Mouse (Mus musculus) c-Kit-negative CD71-positive TER-119-positive erythroid progenitor cells, embryonic 14.5 days (primary cell): ENCODE measurements around the gene Carm1.
"Not testable (repeated sequence)": the region's sequence is repeated elsewhere in the genome, so short reads cannot be mapped to it uniquely, and the experiment has no call there.

ENCODE experiments used
- DNase-seq: peaks from one replicate; pipeline ENCODE4 v3.0.0-alpha.2; 2013; ENCODE audit warnings: low read depth, low spot score

The Carm1 gene

GRCm38 (mm10) chr9:21575253-21575652, 28.6 kb downstream of the Carm1 start:
- no peak for DNase-seq

GRCm38 (mm10) chr9:21576286-21576685, 29.6 kb downstream of the Carm1 start:
- no peak for DNase-seq

GRCm38 (mm10) chr9:21578226-21578625, 31.5 kb downstream of the Carm1 start:
- DNase-seq: no peak

GRCm38 (mm10) chr9:21585401-21585800, 38.7 kb downstream of the Carm1 start:
- no peak for DNase-seq

GRCm38 (mm10) chr9:21587678-21588349, 41.1 kb downstream of the Carm1 start:
- no peak for DNase-seq

- DNase-seq: no peak
These were observed 41.7 kb downstream of the Carm1 start for GRCm38 (mm10) chr9:21588350-21588749.

- DNase-seq: no peak
These were observed 42.8 kb downstream of the Carm1 start for GRCm38 (mm10) chr9:21589538-21589937.

- no peak for DNase-seq
These were observed 44.6 kb downstream of the Carm1 start for GRCm38 (mm10) chr9:21591127-21591830.

GRCm38 (mm10) chr9:21591831-21592702, 45.4 kb downstream of the Carm1 start:
- no peak for DNase-seq

- peak; percentile 80 for DNase-seq
These were observed 46.0 kb downstream of the Carm1 start, which contains the start of the genes Timm29 and Yipf2 for GRCm38 (mm10) chr9:21592703-21593121. Gene Timm29 (plus strand): TSS chr9:21592722. Gene Yipf2 (minus strand): TSS chr9:21592828.

GRCm38 (mm10) chr9:21593122-21593721, 46.5 kb downstream of the Carm1 start:
- DNase-seq: no peak

GRCm38 (mm10) chr9:21594350-21594749, 47.7 kb downstream of the Carm1 start:
- DNase-seq: not testable (repeated sequence)

GRCm38 (mm10) chr9:21594838-21595237, 48.1 kb downstream of the Carm1 start:
- DNase-seq: no peak

- DNase-seq: no peak
These were observed 51.5 kb downstream of the Carm1 start for GRCm38 (mm10) chr9:21598198-21598597.

- no peak for DNase-seq
These were observed 53.5 kb downstream of the Carm1 start for GRCm38 (mm10) chr9:21600186-21600585.

- DNase-seq: no peak
These were observed 54.4 kb downstream of the Carm1 start for GRCm38 (mm10) chr9:21601073-21601472.

GRCm38 (mm10) chr9:21601722-21602399, 55.2 kb downstream of the Carm1 start:
- DNase-seq: peak; percentile 76

GRCm38 (mm10) chr9:21604119-21604518, 57.4 kb downstream of the Carm1 start:
- DNase-seq: no peak

- DNase-seq: no peak
These were observed 59.2 kb downstream of the Carm1 start for GRCm38 (mm10) chr9:21605865-21606264.

- no peak for DNase-seq
These were observed 60.0 kb downstream of the Carm1 start for GRCm38 (mm10) chr9:21606648-21607047.

- DNase-seq: no peak
These were observed 63.2 kb downstream of the Carm1 start for GRCm38 (mm10) chr9:21609861-21610260.
